Comparison of ENCODE assay signal across 24 mouse cellular contexts in genomic region chr11:105941973-105942372, GRCm38 (mm10). TPM values are rescaled to one million over a fixed set of nuclear protein-coding genes. Genes with fewer than 3 reads are reported as not detected.
"Had no signal": no experiment of that assay in that cellular context is flagged by ENCODE, and none has a peak within 500 bp of the region (broad histone marks: within the 10 kb centered on the region; RNA-seq: fewer than 3 reads in every experiment).

No protein-coding gene starts in this region.

- H3K27ac ChIP-seq: kidney, postnatal 0 days; limb, embryonic 12.5 days; midbrain, embryonic 10.5 days; neural tube, embryonic 13.5 days; stomach, embryonic 15.5 days had no signal

- H3K9me3 ChIP-seq: limb, embryonic 12.5 days; midbrain, embryonic 10.5 days; neural tube, embryonic 13.5 days; stomach, embryonic 15.5 days had no signal

- H3K36me3 ChIP-seq: limb, embryonic 12.5 days; midbrain, embryonic 10.5 days; neural tube, embryonic 13.5 days; stomach, embryonic 15.5 days had no signal

- DNase-seq: kidney, adult 9 months; kidney, postnatal 36 days; layer of hippocampus, adult 9-11 months; layer of hippocampus, postnatal 36 days; lung, embryonic 14.5 days; lung, postnatal 10 days; midbrain, embryonic 14.5 days; right cerebral cortex, postnatal 14 days; thymus, adult 2 months; thymus, postnatal 25 days had no signal

- H3K4me3 ChIP-seq: limb, embryonic 12.5 days; midbrain, embryonic 10.5 days; myocyte; neural tube, embryonic 13.5 days; stomach, embryonic 15.5 days had no signal

- H3K4me2 ChIP-seq: limb, embryonic 12.5 days; neural tube, embryonic 13.5 days; stomach, embryonic 15.5 days had no signal

- H3K9ac ChIP-seq: limb, embryonic 12.5 days; lung, embryonic 14.5 days; neural tube, embryonic 13.5 days; stomach, embryonic 15.5 days had no signal

RNA-seq across cellular contexts. Expression of gene Cyb561, which starts 11.2 kb away (rescaled TPM):
- total RNA-seq: megakaryocyte, adult 5-6 weeks had no signal

RNA-seq across cellular contexts. Expression of gene Ace3, which starts 52.5 kb away (rescaled TPM):
- total RNA-seq: layer of hippocampus, adult 18-20 months; layer of hippocampus, postnatal 36 days; left cerebral cortex, adult 8-10 months; left cerebral cortex, postnatal 25 days; liver, adult 2 months; megakaryocyte, adult 5-6 weeks had no signal
- polyA plus RNA-seq: kidney, postnatal 0 days; limb, embryonic 12.5 days; liver, adult 2 months; liver, embryonic 16.5 days; lung, embryonic 14.5 days; midbrain, embryonic 10.5 days; myocyte; neural tube, embryonic 13.5 days; spleen, adult 2 months; stomach, embryonic 15.5 days; thymus, adult 2 months; urinary bladder, adult 2 months had no signal
